In genomic region chr13:55183382-55183781, GRCm38 (mm10) we compare ENCODE assay signal across 17 mouse cellular contexts. TPM values are rescaled to one million over a fixed set of nuclear protein-coding genes. Genes with fewer than 3 reads are reported as not detected.
A peak's percentile ranks its signal among the peaks of the same experiment; 100 is the strongest.
DNase-seq lines count a peak whose midpoint lies in the region; ATAC-seq and TF ChIP-seq lines count a peak whose summit lies in the region.
"Had no signal": no experiment of that assay in that cellular context is flagged by ENCODE, and none has a peak within 500 bp of the region (broad histone marks: within the 10 kb centered on the region; RNA-seq: fewer than 3 reads in every experiment).

No protein-coding gene starts in this region.

- 79% methylated on average over 6 of the region's 6 CpGs for WGBS in kidney, adult 2 months
- 65% methylated on average over 6 of the region's 6 CpGs for WGBS in liver, embryonic 16.5 days (ENCODE audit: insufficient replicate concordance)

- no peak overlapping the region; the same call in 1 of the 2 replicates for H3K9ac ChIP-seq in ES-E14 (ENCODE audit: insufficient read depth, low read depth, low read length, poor library complexity, severe bottlenecking)
- no peak overlapping the region for H3K9ac ChIP-seq in liver, embryonic 16.5 days (ENCODE audit: low read depth, low read length)
- H3K9ac ChIP-seq: hindbrain, embryonic 15.5 days; midbrain, embryonic 13.5 days had no signal

- no peaks in the 10 kb centered on the region for H3K9me3 ChIP-seq in ES-E14 (ENCODE audit: control insufficient read depth, insufficient read depth, low read depth, low read length)
- no peaks in the 10 kb centered on the region for H3K9me3 ChIP-seq in liver, embryonic 16.5 days (replicated peaks; ENCODE audit: control insufficient read depth, low read length)
- H3K9me3 ChIP-seq: hindbrain, embryonic 15.5 days; midbrain, embryonic 13.5 days had no signal

- no peaks in the 10 kb centered on the region for H3K4me1 ChIP-seq in kidney, adult 2 months (ENCODE audit: control insufficient read depth, insufficient read depth, low read length)
- H3K4me1 ChIP-seq in ES-E14 (ENCODE audit: control insufficient read depth in 2 of 2, insufficient read depth in 2 of 2, low read length in 2 of 2, poor library complexity in 1 of 2): peaks cover 7 to 8% of the 10 kb centered on the region in 2 experiments; a peak in 3 of 4 replicates
- peaks cover 15% of the 10 kb centered on the region for H3K4me1 ChIP-seq in liver, embryonic 16.5 days (ENCODE audit: control insufficient read depth, low read depth, low read length)

- H3K4me2 ChIP-seq in liver, embryonic 16.5 days (ENCODE audit: low read depth, low read length): no peak overlapping the region

- H3K4me3 ChIP-seq in kidney, adult 2 months (ENCODE audit: insufficient read depth, low read depth, low read length): no peak overlapping the region
- no peak overlapping the region for H3K4me3 ChIP-seq in ES-E14 (ENCODE audit: insufficient read depth in 1 of 2, low read depth in 1 of 2, low read length in 2 of 2, poor library complexity in 1 of 2, severe bottlenecking in 1 of 2)
- H3K4me3 ChIP-seq in liver, embryonic 16.5 days (ENCODE audit: low read depth, low read length): no peak overlapping the region
- H3K4me3 ChIP-seq: erythroblast, embryonic 14.5 days; hindbrain, embryonic 15.5 days had no signal

- in situ Hi-C loops in ES-E14 (cut with MboI; ENCODE audit: low sequenced_read_pairs in 2 of 2, unreplicated experiment in 2 of 2): no loop called here

- TF ChIP-seq CTCF in kidney, adult 2 months (conservative IDR thresholded peaks at IDR 0.05; ENCODE audit: insufficient read depth, insufficient read length, low read depth, low read length): no peak

- no peak overlapping the region for H3K27ac ChIP-seq in kidney, adult 2 months (ENCODE audit: insufficient read depth, low read depth, low read length)
- peak overlapping the region; percentile 11; the same call in 1 of the 2 replicates for H3K27ac ChIP-seq in ES-E14 (ENCODE audit: insufficient read depth, low read depth, low read length, poor library complexity, severe bottlenecking)
- 0 out of 2 replicates have a peak overlapping the region, but pooled peaks have one; percentile 53 for H3K27ac ChIP-seq in liver, embryonic 16.5 days (ENCODE audit: low read length)
- H3K27ac ChIP-seq: midbrain, embryonic 13.5 days had no signal

- TF ChIP-seq POLR2A in kidney, adult 2 months (IDR thresholded peaks at IDR 0.05; ENCODE audit: low read depth, low read length): no peak

- H3K36me3 ChIP-seq in kidney, adult 2 months (ENCODE audit: control insufficient read depth, insufficient read depth, low read length): no peaks in the 10 kb centered on the region
- no peaks in the 10 kb centered on the region for H3K36me3 ChIP-seq in ES-E14 (ENCODE audit: control insufficient read depth, insufficient read depth, low read length, poor library complexity, severe bottlenecking)
- H3K36me3 ChIP-seq in liver, embryonic 16.5 days (ENCODE audit: control insufficient read depth, insufficient read depth): no peaks in the 10 kb centered on the region
- H3K36me3 ChIP-seq: hindbrain, embryonic 15.5 days; midbrain, embryonic 13.5 days had no signal

- no peak for ATAC-seq in liver, embryonic 16.5 days (ENCODE audit: low read depth)
- ATAC-seq in inflammation-experienced regulatory T-cells, adult 6 months: no peak

- H3K27me3 ChIP-seq in kidney, adult 2 months (replicated peaks; ENCODE audit: control insufficient read depth, insufficient read depth, low read length): no peaks in the 10 kb centered on the region
- no peaks in the 10 kb centered on the region for H3K27me3 ChIP-seq in liver, embryonic 16.5 days (ENCODE audit: control insufficient read depth, insufficient read depth, low read depth, low read length)
- H3K27me3 ChIP-seq: hindbrain, embryonic 15.5 days; midbrain, embryonic 13.5 days had no signal

- DNase-seq in kidney, adult 2 months: peak; percentile 27
- no peak for DNase-seq in kidney, adult 18-20 months
- DNase-seq in ES-E14 (ENCODE audit: low read depth, low spot score): no peak
- DNase-seq in adrenal gland, postnatal 36 days: peak; percentile 38 to 59
- DNase-seq in layer of hippocampus, adult 9-11 months: no peak
- no peak for DNase-seq in left cerebral cortex, adult 8-10 months (ENCODE audit: low spot score in 2 of 2)
- DNase-seq: gastrocnemius, postnatal 36 days; right cerebral cortex, postnatal 25 days had no signal

TF ChIP-seq in ES-E14, 5 proteins besides CTCF, POLR2A, EP300 and RAD21:
- TF ChIP-seq CHD2 (IDR thresholded peaks at IDR 0.05; ENCODE audit: low read depth, low read length) (no peak), MAFK (IDR thresholded peaks at IDR 0.05; ENCODE audit: insufficient read depth, low read depth, low read length) (no peak), ZNF384 (IDR thresholded peaks at IDR 0.05; ENCODE audit: low read depth, low read length) (no peak), HCFC1 (IDR thresholded peaks at IDR 0.05; ENCODE audit: borderline replicate concordance, insufficient read depth, low read length) (no peak), ZC3H11A (IDR thresholded peaks at IDR 0.05; ENCODE audit: borderline replicate concordance, low read depth, low read length) (no peak)

RNA-seq across cellular contexts. Expression of gene Nsd1, which starts 26.2 kb away (rescaled TPM):
- 17.6 and 19.6 TPM in 2 replicates for polyA plus RNA-seq in kidney, adult 2 months (2012; rRNA removed)
- 120 and 135 TPM in 2 replicates for total RNA-seq in ES-E14 (2012; rRNA removed)
- total RNA-seq in adrenal gland, postnatal 36 days (2021): 100 to 1,000 TPM; 103 to 115 TPM
- polyA plus RNA-seq in liver, embryonic 16.5 days (2015; fragmentation: Nextera tagmentation; extraction: Ambion mirVana): 12.2 and 13.0 TPM in 2 replicates
- 10 to 100 TPM; 46.7 to 76.6 (median 60.1) TPM for polyA plus RNA-seq in inflammation-experienced regulatory T-cells, adult 6 months (2017; shearing (Covaris generic))
- 100 to 1,000 TPM; 108 to 137 (median 123) TPM for total RNA-seq in left cerebral cortex, adult 8-10 months (2022)

RNA-seq across cellular contexts. Expression of gene Fgfr4, which starts 30.9 kb away (rescaled TPM):
- 35.3 and 43.5 TPM in 2 replicates for polyA plus RNA-seq in kidney, adult 2 months (2012; rRNA removed)
- total RNA-seq in ES-E14 (2012; rRNA removed): 1.8 and 2.4 TPM in 2 replicates
- 10 to 100 TPM; 35.9 to 61.1 TPM for total RNA-seq in adrenal gland, postnatal 36 days (2021)
- polyA plus RNA-seq in liver, embryonic 16.5 days (2015; fragmentation: Nextera tagmentation; extraction: Ambion mirVana): 6.1 and 6.9 TPM in 2 replicates
- not detected for polyA plus RNA-seq in inflammation-experienced regulatory T-cells, adult 6 months (2017; shearing (Covaris generic))
- total RNA-seq in left cerebral cortex, adult 8-10 months (2022): under 1 TPM; 0.21 to 0.70 (median 0.58) TPM
- polyA plus RNA-seq: thymus, postnatal 0 days had no signal

RNA-seq across cellular contexts. Expression of gene Gm17617, which starts 50.0 kb away (rescaled TPM):
- not detected in 2 replicates for polyA plus RNA-seq in kidney, adult 2 months (2012; rRNA removed)
- not detected in 2 replicates for total RNA-seq in ES-E14 (2012; rRNA removed)
- not detected for total RNA-seq in adrenal gland, postnatal 36 days (2021)
- not detected in 2 replicates for polyA plus RNA-seq in liver, embryonic 16.5 days (2015; fragmentation: Nextera tagmentation; extraction: Ambion mirVana)
- polyA plus RNA-seq in inflammation-experienced regulatory T-cells, adult 6 months (2017; shearing (Covaris generic)): not detected
- total RNA-seq in left cerebral cortex, adult 8-10 months (2022): not detected
- total RNA-seq: gastrocnemius, postnatal 36 days; left cerebral cortex, postnatal 4 days had no signal
- polyA plus RNA-seq: erythroblast, embryonic 14.5 days; heart, embryonic 16.5 days; hindbrain, embryonic 15.5 days; kidney, postnatal 0 days; midbrain, embryonic 13.5 days; thymus, postnatal 0 days had no signal

Comparison
In these comparisons a context has a peak if more than half of its experiments do, and no peak if none do; other contexts are left out.
1. DNase-seq: peak in kidney, adult 2 months (single experiment) and adrenal gland, postnatal 36 days (2 of 2); none in kidney, adult 18-20 months (single experiment), ES-E14 (single experiment), layer of hippocampus, adult 9-11 months (single experiment) and left cerebral cortex, adult 8-10 months (0 of 2).
2. RNA of gene Fgfr4, which starts 30.9 kb away (total RNA-seq): 35.9 to 61.1 TPM in adrenal gland, postnatal 36 days; 1.8 to 2.4 TPM in ES-E14 and 0.21 to 0.70 TPM in left cerebral cortex, adult 8-10 months; every median in the first group is over 10 times any median in the second.